Mouse (Mus musculus) stomach, postnatal 0 days (tissue): Measurements from ENCODE around the gene 7530416G11Rik. TPM values are rescaled to one million over a fixed set of nuclear protein-coding genes. Genes with fewer than 3 reads are reported as not detected.
A peak's percentile ranks its signal among the peaks of the same experiment; 100 is the strongest.

Experiments used
- ATAC-seq: fragments of 200-750 bp; cut with Nextera tagmentation; 2 replicates; pipeline ENCODE4 v1.8.0; 2017; ENCODE audit not compliant: low FRiP score, low TSS enrichment
- DNase-seq: peaks from one replicate; pipeline ENCODE4 v3.0.0-alpha.2; 2016; ENCODE audit warnings: low spot score
- H3K27ac ChIP-seq: fragments of 300-500 bp; sonication (generic); replicated peaks from 2 replicates; pipeline ENCODE4 v1.5.1; 2014; ENCODE audit warnings: mild to moderate bottlenecking, control low read depth
- H3K27me3 ChIP-seq: fragments of 300-500 bp; sonication (generic); 2 replicates; pipeline ENCODE4 v1.6.1; 2014; ENCODE audit warnings: low read length; ENCODE audit not compliant: control insufficient read depth, insufficient read depth
- H3K36me3 ChIP-seq: fragments of 300-500 bp; sonication (generic); 2 replicates; pipeline ENCODE4 v1.6.1; 2014; ENCODE audit warnings: low read length, mixed read lengths; ENCODE audit not compliant: control insufficient read depth, insufficient read depth
- H3K4me1 ChIP-seq: fragments of 300-500 bp; sonication (generic); replicated peaks from 2 replicates; pipeline ENCODE4 v1.6.1; 2014; ENCODE audit warnings: antibody characterized with exemption; ENCODE audit not compliant: control insufficient read depth, insufficient read depth
- H3K4me2 ChIP-seq: fragments of 300-500 bp; sonication (generic); replicated peaks from 2 replicates; pipeline ENCODE4 v1.6.1; 2014; ENCODE audit warnings: low read depth, mild to moderate bottlenecking, control low read depth, moderate library complexity
- H3K4me3 ChIP-seq: fragments of 300-500 bp; sonication (generic); 2 replicates; pipeline ENCODE4 v1.5.1; 2014; ENCODE audit warnings: low read depth, low read length, control low read depth
- H3K9ac ChIP-seq: fragments of 300-500 bp; sonication (generic); 2 replicates; pipeline ENCODE4 v1.6.1; 2014; ENCODE audit warnings: mild to moderate bottlenecking, low read length, control low read depth, mixed read lengths
- H3K9me3 ChIP-seq: fragments of 300-500 bp; sonication (generic); 2 replicates; pipeline ENCODE4 v1.6.1; 2016; ENCODE audit warnings: low read length; ENCODE audit not compliant: control insufficient read depth
- CTCF ChIP-seq: IDR thresholded peaks from 2 replicates; pipeline ENCODE4 v1.5.1; 2016; ENCODE audit warnings: antibody characterized with exemption, low read depth, mild to moderate bottlenecking, moderate library complexity
- EP300 ChIP-seq: optimal IDR thresholded peaks from 2 replicates; pipeline ENCODE3; 2016; ENCODE audit warnings: antibody characterized with exemption
- WGBS: fragments of 180-500 bp; shearing (Covaris S2); extraction: QIAGEN DNeasy Blood & Tissue Kit; methylation state at CpG from one replicate; pipeline ENCODE4 v1.1.7; 2014; 5-methylcytosine and 5-hydroxymethylcytosine counted together
- polyA plus RNA-seq: library from polyadenylated mRNA; unstranded; fragments of >200 nt; fragmentation: Nextera tagmentation; extraction: Ambion mirVana; gene quantifications from 2 replicates; pipeline ENCODE4 v1.2.1, GENCODE M21; 2015

The 7530416G11Rik gene
- polyA plus RNA-seq, 1 experiment from 2014 or later: not detected

DNA sequence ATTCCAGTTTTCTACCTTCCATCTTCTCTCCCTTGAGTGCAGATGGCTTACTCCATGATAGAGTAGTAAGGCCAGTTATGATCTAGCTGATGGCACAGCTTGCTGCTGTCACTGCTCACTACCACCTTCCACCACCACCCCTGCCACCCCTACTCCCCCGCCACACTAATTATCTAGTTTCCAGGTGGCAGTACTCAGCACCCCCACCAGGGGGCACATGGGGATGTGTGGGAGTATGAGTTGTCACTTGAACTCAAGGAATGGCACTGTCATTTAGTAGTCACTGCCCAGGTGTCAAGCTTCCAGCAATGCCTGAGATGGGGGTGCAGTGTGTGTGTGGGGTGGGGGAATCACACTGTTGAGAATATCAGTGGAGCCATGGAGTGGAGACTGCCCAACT lies 25.4 kb downstream of the 7530416G11Rik start:
- Histone ChIP-seq H3K4me1 (no peaks in the 10 kb centered on the region), H3K27me3 (no peaks in the 10 kb centered on the region), H3K9me3 (no peaks in the 10 kb centered on the region), H3K4me2 (no peak overlapping the region), H3K27ac (no peak overlapping the region), H3K36me3 (no peaks in the 10 kb centered on the region), H3K4me3 (no peak overlapping the region), H3K9ac (no peak overlapping the region)
- WGBS: 13% methylated on average over 1 of the region's 1 CpGs
- DNase-seq (peak; percentile 75), ATAC-seq (no peak)
- TF ChIP-seq CTCF (peak; percentile 90), EP300 (no peak)

DNA sequence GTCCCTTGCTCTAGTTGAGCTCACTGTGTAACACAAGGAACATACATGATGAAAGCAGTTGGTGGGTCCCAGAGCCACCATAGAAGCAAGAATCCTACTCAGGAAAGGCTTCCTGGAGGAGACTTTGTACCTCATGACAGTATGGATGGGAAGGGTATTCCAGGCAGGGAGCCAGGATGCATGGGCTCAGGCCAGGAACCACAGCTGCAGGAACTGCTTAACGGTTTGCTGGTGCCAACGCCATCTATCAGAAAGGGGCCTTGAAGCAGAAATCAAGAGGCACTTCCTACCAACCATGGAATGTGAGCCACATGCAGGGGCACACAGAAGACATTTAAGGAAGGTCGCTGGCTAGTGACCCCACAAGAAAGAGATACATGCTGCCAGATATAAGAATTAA lies 28.3 kb downstream of the 7530416G11Rik start:
- 60% methylated on average over 3 of the region's 3 CpGs for WGBS
- Histone ChIP-seq H3K27me3 (no peaks in the 10 kb centered on the region), H3K4me1 (no peaks in the 10 kb centered on the region), H3K4me3 (no peak overlapping the region), H3K9ac (no peak overlapping the region), H3K27ac (no peak overlapping the region), H3K36me3 (no peaks in the 10 kb centered on the region), H3K4me2 (no peak overlapping the region), H3K9me3 (no peaks in the 10 kb centered on the region)
- DNase-seq (no peak), ATAC-seq (no peak; the same call in 1 of the 2 replicates)
- no peak for TF ChIP-seq CTCF
- TF ChIP-seq EP300: no peak

GRCm38 (mm10) chr15:85469401-85469800 lies 33.6 kb downstream of the 7530416G11Rik start:
- peaks cover 8% of the 10 kb centered on the region; the same call in 1 of the 2 replicates for H3K36me3 ChIP-seq
- H3K4me2 ChIP-seq: no peak overlapping the region
- no peak for ATAC-seq
- no peaks in the 10 kb centered on the region for H3K9me3 ChIP-seq
- H3K4me1 ChIP-seq: no peaks in the 10 kb centered on the region
- no peak overlapping the region for H3K9ac ChIP-seq
- H3K4me3 ChIP-seq: no peak overlapping the region
- no peak for DNase-seq
- no peaks in the 10 kb centered on the region for H3K27me3 ChIP-seq
- no peak overlapping the region for H3K27ac ChIP-seq
- 69% methylated on average over 6 of the region's 6 CpGs for WGBS
- TF ChIP-seq EP300 (no peak), CTCF (no peak)

DNA sequence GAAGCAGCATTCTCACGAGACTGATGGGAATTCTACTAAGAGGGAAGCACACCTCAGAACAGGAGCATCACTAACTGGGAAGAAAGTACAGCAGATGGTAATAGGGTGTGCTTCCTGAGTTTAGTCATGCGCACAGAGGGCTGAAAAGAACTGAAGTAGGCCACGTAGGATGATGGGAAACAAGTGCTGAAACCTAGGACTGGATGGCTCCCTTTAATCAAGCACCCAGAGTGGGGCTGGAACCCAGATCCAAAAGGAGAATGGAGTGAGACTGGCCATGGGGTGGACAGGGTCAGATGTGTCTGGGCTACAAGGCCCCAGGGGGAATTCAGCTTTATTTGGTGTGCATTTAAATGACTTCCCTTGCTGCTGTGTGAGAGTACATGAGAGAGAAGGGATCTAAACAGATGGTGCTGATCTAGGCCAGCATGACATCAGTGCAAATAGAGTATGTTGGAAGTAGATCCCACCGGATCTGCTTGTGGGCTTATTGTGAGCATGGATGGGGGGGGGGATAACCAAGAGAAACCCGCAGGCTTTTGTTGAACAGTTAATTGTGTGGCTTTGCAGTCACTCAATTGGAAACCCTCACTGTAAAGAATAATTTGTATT lies 36.5 kb downstream of the 7530416G11Rik start:
- H3K4me2 ChIP-seq: no peak overlapping the region
- no peaks in the 10 kb centered on the region for H3K9me3 ChIP-seq
- H3K27me3 ChIP-seq: no peaks in the 10 kb centered on the region
- no peak overlapping the region for H3K9ac ChIP-seq
- H3K36me3 ChIP-seq: peaks cover 20% of the 10 kb centered on the region
- H3K4me3 ChIP-seq: no peak overlapping the region
- DNase-seq (no peak), ATAC-seq (no peak)
- 90% methylated on average over 5 of the region's 5 CpGs for WGBS
- TF ChIP-seq EP300 (no peak), CTCF (no peak)
- H3K27ac ChIP-seq: no peak overlapping the region
- H3K4me1 ChIP-seq: no peaks in the 10 kb centered on the region

GRCm38 (mm10) chr15:85464823-85465565 lies 38.0 kb downstream of the 7530416G11Rik start:
- DNase-seq: no peak
- no peaks in the 10 kb centered on the region for H3K9me3 ChIP-seq
- TF ChIP-seq CTCF (no peak), EP300 (no peak)
- no peaks in the 10 kb centered on the region for H3K27me3 ChIP-seq
- no peak overlapping the region for H3K27ac ChIP-seq
- H3K4me2 ChIP-seq: no peak overlapping the region
- H3K36me3 ChIP-seq: peaks cover 20% of the 10 kb centered on the region
- no peak for ATAC-seq
- H3K4me3 ChIP-seq: no peak overlapping the region
- no peak overlapping the region for H3K9ac ChIP-seq
- WGBS: 63% methylated on average over 10 of the region's 10 CpGs
- no peaks in the 10 kb centered on the region for H3K4me1 ChIP-seq

DNA sequence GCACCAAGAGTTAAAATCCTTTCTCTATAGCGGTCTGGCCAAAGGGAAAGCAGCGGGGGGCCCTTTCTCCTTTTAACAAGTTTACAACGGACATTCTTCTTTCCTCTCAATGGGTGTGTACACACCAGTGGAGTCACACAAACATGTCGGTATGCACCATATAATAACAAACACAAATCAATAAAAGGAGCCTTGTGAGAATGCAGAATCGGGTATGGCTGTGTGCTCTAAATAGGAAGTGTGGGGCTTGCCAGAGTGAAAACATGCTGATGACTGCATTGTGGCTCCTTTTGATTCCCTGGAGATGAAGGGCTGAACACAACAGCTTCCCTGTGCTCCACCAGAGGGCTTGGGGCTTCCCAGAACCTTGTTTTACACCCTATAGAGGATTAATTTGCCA lies 38.8 kb downstream of the 7530416G11Rik start:
- WGBS: 42% methylated on average over 5 of the region's 5 CpGs
- ATAC-seq: no peak
- Histone ChIP-seq H3K27ac (no peak overlapping the region), H3K36me3 (peaks cover 20% of the 10 kb centered on the region), H3K4me2 (no peak overlapping the region), H3K9ac (no peak overlapping the region), H3K4me3 (no peak overlapping the region), H3K9me3 (no peaks in the 10 kb centered on the region), H3K27me3 (no peaks in the 10 kb centered on the region), H3K4me1 (no peaks in the 10 kb centered on the region)
- no peak for TF ChIP-seq EP300
- no peak for TF ChIP-seq CTCF
- no peak for DNase-seq
